Mouse (Mus musculus) ES-Bruce4 (cell line): Measurements from ENCODE around the gene Src. TPM values are rescaled to one million over a fixed set of nuclear protein-coding genes. Genes with fewer than 3 reads are reported as not detected.

Source experiments
- H3K27ac ChIP-seq: 2 replicates; pipeline ENCODE4 v1.5.1; 2012; ENCODE audit warnings: low read length, inconsistent platforms; ENCODE audit not compliant: insufficient read depth
- H3K27me3 ChIP-seq: 2 replicates; pipeline ENCODE4 v1.6.1; 2012; ENCODE audit warnings: mild to moderate bottlenecking, low read length, inconsistent platforms; ENCODE audit not compliant: control insufficient read depth, poor library complexity, insufficient read depth, severe bottlenecking
- H3K36me3 ChIP-seq: 2 replicates; pipeline ENCODE4 v1.6.1; 2012; ENCODE audit warnings: inconsistent platforms, mild to moderate bottlenecking, low read length, moderate library complexity; ENCODE audit not compliant: control insufficient read depth, poor library complexity, insufficient read depth, severe bottlenecking
- H3K4me1 ChIP-seq: one replicate; pipeline ENCODE4 v1.8.1; 2011; ENCODE audit warnings: low read length; ENCODE audit not compliant: control insufficient read depth, insufficient read depth
- H3K4me3 ChIP-seq: 2 replicates; pipeline ENCODE4 v1.5.1; 2011; ENCODE audit warnings: low read depth, mild to moderate bottlenecking, low read length
- H3K9ac ChIP-seq: 2 replicates; pipeline ENCODE4 v1.6.1; 2012; ENCODE audit warnings: low read depth, mild to moderate bottlenecking, inconsistent platforms; ENCODE audit not compliant: poor library complexity, severe bottlenecking
- H3K9me3 ChIP-seq: replicated peaks from 2 replicates; pipeline ENCODE4 v1.6.1; 2012; ENCODE audit warnings: mild to moderate bottlenecking, low read length, inconsistent platforms; ENCODE audit not compliant: control insufficient read depth, poor library complexity, insufficient read depth, severe bottlenecking
- CTCF ChIP-seq: IDR thresholded peaks from one replicate; pipeline ENCODE4 v1.8.1; 2011; ENCODE audit warnings: low read depth, low read length
- EP300 ChIP-seq: IDR thresholded peaks from 2 replicates; pipeline ENCODE4 v1.6.1; 2011; ENCODE audit warnings: low read depth, low read length; ENCODE audit not compliant: insufficient read depth
- POLR2A ChIP-seq: IDR thresholded peaks from one replicate; pipeline ENCODE4 v1.8.1; 2011; ENCODE audit warnings: low read length; ENCODE audit not compliant: insufficient read depth
- polyA plus RNA-seq: library from polyadenylated mRNA; stranded (reverse); fragments of >200 nt; gene quantifications from 2 replicates; pipeline ENCODE4 v1.2.4, GENCODE M21; 2011; ENCODE audit warnings: low read depth; ENCODE audit not compliant: missing spikeins, insufficient read depth, insufficient read length

Src gene
- 53.4 and 54.7 TPM in 2 replicates for polyA plus RNA-seq

DNA sequence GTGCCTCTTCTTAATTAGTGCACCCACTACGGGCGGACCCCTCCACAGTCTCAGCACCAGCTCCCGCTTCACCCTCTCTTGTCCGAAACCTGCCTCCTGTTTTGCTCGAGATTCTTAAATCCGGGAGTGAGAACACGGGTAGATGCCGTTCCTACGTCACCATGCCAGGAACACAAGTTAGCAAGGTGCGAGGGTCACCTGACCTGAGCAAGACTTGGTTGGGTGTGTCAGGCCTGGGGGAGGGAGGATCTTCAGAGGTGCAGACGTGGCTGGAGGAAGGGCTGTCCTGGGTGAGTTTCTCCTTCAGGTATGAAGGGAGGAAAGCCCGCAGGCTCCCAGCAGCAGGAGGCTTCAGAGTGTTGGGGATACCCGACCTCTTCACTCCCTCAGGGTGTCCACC is at the start of gene Src:
Gene Src (plus strand): TSS at position 239 of the 400 bp plus-strand sequence.
- Histone ChIP-seq H3K27me3 (no peaks in the 10 kb centered on the region), H3K9me3 (no peaks in the 10 kb centered on the region), H3K4me3 (peak within 1 kb of the TSS; percentile 77), H3K27ac (peak within 1 kb of the TSS; percentile 93), H3K9ac (peak within 1 kb of the TSS; percentile 57), H3K36me3 (no peaks in the 10 kb centered on the region), H3K4me1 (peaks cover 19% of the 10 kb centered on the region)
- TF ChIP-seq EP300 (peak; percentile 97), CTCF (no peak)

DNA sequence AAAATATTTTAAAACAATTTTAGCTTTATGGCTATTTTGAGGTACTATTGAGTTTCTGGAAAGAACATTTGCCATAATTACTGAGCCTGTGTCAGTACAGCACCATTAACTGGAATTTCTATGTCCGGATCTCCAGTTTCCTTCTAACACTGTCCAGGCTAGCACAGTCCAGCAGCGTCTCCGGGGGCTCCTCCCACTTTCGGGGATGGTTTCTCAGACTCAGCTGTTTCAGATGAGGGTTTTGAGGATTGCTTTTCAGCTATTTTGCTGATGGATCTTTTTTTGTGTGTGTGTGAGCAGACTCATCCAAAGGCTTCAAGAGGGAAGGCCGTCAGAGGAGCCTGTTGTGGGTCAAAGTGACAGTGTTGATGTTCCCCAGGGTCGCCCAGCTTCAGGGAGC is 46.5 kb upstream of the Src start:
- no peak overlapping the region for H3K4me3 ChIP-seq
- H3K9me3 ChIP-seq, result 0 out of 2 replicates have a peak, but pooled peaks cover 2% of the 10 kb centered on the region
- no peak overlapping the region for H3K9ac ChIP-seq
- H3K27me3 ChIP-seq, result no peaks in the 10 kb centered on the region
- peaks cover 3% of the 10 kb centered on the region for H3K4me1 ChIP-seq
- TF ChIP-seq POLR2A, result no peak
- no peak for TF ChIP-seq CTCF
- TF ChIP-seq EP300, result no peak
- H3K27ac ChIP-seq, result no peak overlapping the region
- peaks cover 4% of the 10 kb centered on the region; the same call in 1 of the 2 replicates for H3K36me3 ChIP-seq

DNA sequence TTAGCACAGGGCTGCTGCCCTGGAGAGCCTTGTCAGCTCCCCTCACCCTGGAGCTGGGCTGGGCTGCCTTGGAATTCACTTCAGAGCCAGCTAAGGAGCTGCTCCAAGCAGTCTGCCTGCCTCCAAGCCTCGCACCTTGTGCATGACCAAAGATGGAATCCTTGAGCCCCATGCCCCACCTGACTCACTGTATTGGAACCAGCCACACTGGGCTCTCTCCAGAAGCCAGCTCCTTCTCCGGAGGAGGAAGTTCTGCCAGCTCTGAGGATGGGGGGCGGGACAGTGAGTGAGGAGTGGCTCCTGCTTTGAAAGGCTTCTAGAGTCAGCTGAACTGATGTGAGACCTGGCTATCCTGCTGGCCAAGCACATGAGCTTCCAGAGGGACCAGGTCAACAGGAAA is 44.6 kb upstream of the Src start:
- H3K27me3 ChIP-seq, result no peaks in the 10 kb centered on the region
- H3K36me3 ChIP-seq, result peaks cover 4% of the 10 kb centered on the region; the same call in 1 of the 2 replicates
- TF ChIP-seq EP300 (no peak), POLR2A (no peak), CTCF (no peak)
- no peak overlapping the region; the same call in 1 of the 2 replicates for H3K27ac ChIP-seq
- H3K4me1 ChIP-seq, result peaks cover 12% of the 10 kb centered on the region
- no peak overlapping the region for H3K4me3 ChIP-seq
- H3K9me3 ChIP-seq, result 0 out of 2 replicates have a peak, but pooled peaks cover 2% of the 10 kb centered on the region
- no peak overlapping the region for H3K9ac ChIP-seq

DNA sequence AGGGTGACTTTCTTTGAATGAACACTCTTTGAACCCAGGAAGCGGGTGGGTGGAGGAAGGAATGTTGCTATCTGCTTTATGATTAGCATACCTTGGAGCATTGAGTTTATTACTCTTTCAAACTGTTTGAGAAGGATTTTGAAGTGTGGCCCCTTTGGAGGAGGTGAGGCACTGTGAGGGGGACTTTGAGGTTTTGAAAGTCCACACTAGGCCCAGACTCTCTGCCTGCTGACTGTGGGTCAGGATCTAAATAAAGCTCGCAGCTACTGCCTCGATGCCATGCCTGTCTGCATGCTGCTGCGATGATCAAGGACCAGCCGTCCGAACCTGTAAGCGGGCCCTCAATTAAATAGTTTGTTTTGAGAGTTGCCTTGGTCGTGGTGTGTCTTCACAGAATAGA is 43.2 kb upstream of the Src start:
- 0 out of 2 replicates have a peak, but pooled peaks cover 2% of the 10 kb centered on the region for H3K9me3 ChIP-seq
- H3K27me3 ChIP-seq, result no peaks in the 10 kb centered on the region
- 0 out of 2 replicates have a peak overlapping the region, but pooled peaks have one; percentile 5 for H3K9ac ChIP-seq
- H3K36me3 ChIP-seq, result peaks cover 4% of the 10 kb centered on the region
- H3K4me1 ChIP-seq, result peaks cover 13% of the 10 kb centered on the region
- peak overlapping the region; percentile 77 for H3K27ac ChIP-seq
- no peak for TF ChIP-seq CTCF
- H3K4me3 ChIP-seq, result no peak overlapping the region

DNA sequence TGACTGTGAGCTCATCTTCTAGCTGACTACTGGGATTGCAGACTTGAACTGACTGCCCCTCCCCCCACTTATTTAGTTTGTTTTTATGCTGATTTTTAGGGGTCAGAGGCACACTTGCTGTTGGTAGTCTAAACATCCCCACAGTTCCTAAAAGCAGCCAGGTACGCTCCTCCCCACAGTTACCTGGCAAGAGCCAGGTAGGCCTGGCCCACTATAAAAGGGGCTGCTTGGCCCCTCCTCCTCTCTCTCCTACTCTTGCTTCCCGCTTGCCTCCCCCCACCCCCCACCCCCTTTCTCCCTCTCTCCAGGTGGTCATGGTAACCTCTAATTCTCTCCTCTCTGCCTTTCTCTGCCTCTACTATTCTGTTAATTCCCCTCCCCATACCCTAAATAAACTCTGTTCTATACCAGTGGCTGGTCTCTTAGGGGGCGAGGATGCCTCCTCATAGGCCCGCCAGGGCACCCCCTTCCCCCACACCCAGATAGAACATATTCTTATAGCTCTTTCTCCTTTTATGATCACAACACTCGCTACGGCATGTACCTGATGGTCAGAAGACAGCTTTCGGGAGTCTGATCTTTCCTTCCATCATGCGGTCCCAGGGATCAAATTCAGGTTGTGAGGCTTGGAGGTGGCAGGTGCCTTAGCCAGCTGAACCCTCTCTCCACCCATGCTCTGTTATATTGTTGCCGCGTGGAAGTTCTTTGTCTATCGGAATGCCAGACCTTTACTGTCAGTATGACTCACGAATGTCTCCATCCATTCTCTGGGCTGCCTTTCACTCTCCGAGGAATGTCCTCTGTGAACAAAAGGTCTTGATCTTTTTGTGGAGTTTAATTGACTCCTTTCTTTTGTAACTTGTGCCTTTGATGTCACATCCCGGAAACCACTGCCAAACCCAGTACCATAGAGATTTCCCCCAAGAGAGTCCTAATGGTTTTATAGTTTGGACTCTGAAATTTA is 42.2 kb upstream of the Src start:
- H3K27ac ChIP-seq, result peak overlapping the region; percentile 93
- H3K9me3 ChIP-seq, result 0 out of 2 replicates have a peak, but pooled peaks cover 2% of the 10 kb centered on the region
- H3K27me3 ChIP-seq, result no peaks in the 10 kb centered on the region
- H3K4me3 ChIP-seq, result peak overlapping the region; percentile 16
- 0 out of 2 replicates have a peak overlapping the region, but pooled peaks have one; percentile 13 for H3K9ac ChIP-seq
- peaks cover 13% of the 10 kb centered on the region for H3K4me1 ChIP-seq
- TF ChIP-seq CTCF, result no peak
- peak; percentile 87 for TF ChIP-seq EP300
- no peak for TF ChIP-seq POLR2A
- peaks cover 4% of the 10 kb centered on the region for H3K36me3 ChIP-seq

DNA sequence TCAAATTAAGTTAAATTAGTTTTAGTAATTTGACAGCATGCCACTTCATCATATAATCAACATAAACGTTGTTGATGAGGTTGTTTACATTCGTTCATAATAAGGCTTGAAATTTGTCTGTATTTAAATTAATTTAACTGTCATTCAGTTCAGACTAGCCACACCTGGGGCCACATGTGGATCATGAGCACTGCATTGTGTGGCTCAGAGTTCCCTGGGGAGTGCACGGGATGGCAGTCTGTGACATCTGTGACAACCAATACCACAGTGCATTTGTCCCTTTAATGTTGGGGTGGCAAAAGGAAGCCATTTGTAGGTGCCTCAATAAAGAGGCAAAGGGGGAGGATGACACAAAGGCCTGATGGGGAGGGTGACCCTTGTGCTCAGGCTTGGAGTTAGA is 41.2 kb upstream of the Src start:
- no peak overlapping the region for H3K4me3 ChIP-seq
- H3K9ac ChIP-seq, result 0 out of 2 replicates have a peak overlapping the region, but pooled peaks have one; percentile 5
- peaks cover under 1% of the 10 kb centered on the region for H3K36me3 ChIP-seq
- peaks cover 13% of the 10 kb centered on the region for H3K4me1 ChIP-seq
- TF ChIP-seq CTCF (no peak), POLR2A (no peak), EP300 (peak; percentile 60; the same call in 1 of the 2 replicates)
- peak overlapping the region; percentile 64 for H3K27ac ChIP-seq
- H3K9me3 ChIP-seq, result 0 out of 2 replicates have a peak, but pooled peaks cover 2% of the 10 kb centered on the region
- no peaks in the 10 kb centered on the region for H3K27me3 ChIP-seq
